Mouse (Mus musculus): ENCODE data around the gene Ctla4.
A peak's percentile ranks its signal among the peaks of the same experiment; 100 is the strongest.

The Ctla4 gene

GRCm38 (mm10) chr1:60860357-60860946, 26.3 kb upstream of the Ctla4 start:
- TF ChIP-seq GATA4 (IDR thresholded peaks at IDR 0.05; ENCODE audit: insufficient replicate concordance, low read length), result no peak

- no peak for TF ChIP-seq GATA4 (IDR thresholded peaks at IDR 0.05; ENCODE audit: insufficient replicate concordance, low read length)
These were observed 25.8 kb upstream of the Ctla4 start for GRCm38 (mm10) chr1:60860955-60861354.

GRCm38 (mm10) chr1:60861431-60861830, 25.4 kb upstream of the Ctla4 start:
- TF ChIP-seq GATA4 (IDR thresholded peaks at IDR 0.05; ENCODE audit: insufficient replicate concordance, low read length), result no peak

- no peak for TF ChIP-seq GATA4 (IDR thresholded peaks at IDR 0.05; ENCODE audit: insufficient replicate concordance, low read length)
These were observed 24.3 kb upstream of the Ctla4 start for GRCm38 (mm10) chr1:60862510-60862909.

GRCm38 (mm10) chr1:60862951-60863461, 23.8 kb upstream of the Ctla4 start:
- TF ChIP-seq GATA4 (IDR thresholded peaks at IDR 0.05; ENCODE audit: insufficient replicate concordance, low read length), result peak; percentile 46; the same call in 1 of the 2 replicates

GRCm38 (mm10) chr1:60863701-60864100, 23.1 kb upstream of the Ctla4 start:
- no peak for TF ChIP-seq GATA4 (IDR thresholded peaks at IDR 0.05; ENCODE audit: insufficient replicate concordance, low read length)

GRCm38 (mm10) chr1:60865167-60865566, 21.6 kb upstream of the Ctla4 start:
- no peak for TF ChIP-seq GATA4 (IDR thresholded peaks at IDR 0.05; ENCODE audit: insufficient replicate concordance, low read length)

GRCm38 (mm10) chr1:60866043-60866442, 20.8 kb upstream of the Ctla4 start:
- TF ChIP-seq GATA4 (IDR thresholded peaks at IDR 0.05; ENCODE audit: insufficient replicate concordance, low read length), result no peak

GRCm38 (mm10) chr1:60868333-60869277, 18.2 kb upstream of the Ctla4 start:
- TF ChIP-seq GATA4 (IDR thresholded peaks at IDR 0.05; ENCODE audit: insufficient replicate concordance, low read length), result no peak

GRCm38 (mm10) chr1:60875267-60875666, 11.5 kb upstream of the Ctla4 start:
- TF ChIP-seq GATA4 (IDR thresholded peaks at IDR 0.05; ENCODE audit: insufficient replicate concordance, low read length), result no peak

GRCm38 (mm10) chr1:60880116-60880867, 6.5 kb upstream of the Ctla4 start:
- TF ChIP-seq GATA4 (IDR thresholded peaks at IDR 0.05; ENCODE audit: insufficient replicate concordance, low read length), result no peak

- no peak for TF ChIP-seq GATA4 (IDR thresholded peaks at IDR 0.05; ENCODE audit: insufficient replicate concordance, low read length)
These were observed 4.0 kb upstream of the Ctla4 start for GRCm38 (mm10) chr1:60882792-60883191.

GRCm38 (mm10) chr1:60883279-60883678, 3.5 kb upstream of the Ctla4 start:
- no peak for TF ChIP-seq GATA4 (IDR thresholded peaks at IDR 0.05; ENCODE audit: insufficient replicate concordance, low read length)

- no peak for TF ChIP-seq GATA4 (IDR thresholded peaks at IDR 0.05; ENCODE audit: insufficient replicate concordance, low read length)
These were observed 2.2 kb upstream of the Ctla4 start for GRCm38 (mm10) chr1:60884611-60885010.
